Mouse (Mus musculus) liver, postnatal 0 days (tissue): ENCODE results near the gene Tbc1d20.

Experiments used
- CTCF ChIP-seq: sonication (generic); IDR thresholded peaks from 2 replicates; pipeline ENCODE4 v1.5.1; 2016; ENCODE audit warnings: antibody characterized with exemption, low read depth
- EP300 ChIP-seq: IDR thresholded peaks from 2 replicates; pipeline ENCODE4 v1.6.1; 2016; ENCODE audit warnings: antibody characterized with exemption, low read depth, mild to moderate bottlenecking

DNA sequence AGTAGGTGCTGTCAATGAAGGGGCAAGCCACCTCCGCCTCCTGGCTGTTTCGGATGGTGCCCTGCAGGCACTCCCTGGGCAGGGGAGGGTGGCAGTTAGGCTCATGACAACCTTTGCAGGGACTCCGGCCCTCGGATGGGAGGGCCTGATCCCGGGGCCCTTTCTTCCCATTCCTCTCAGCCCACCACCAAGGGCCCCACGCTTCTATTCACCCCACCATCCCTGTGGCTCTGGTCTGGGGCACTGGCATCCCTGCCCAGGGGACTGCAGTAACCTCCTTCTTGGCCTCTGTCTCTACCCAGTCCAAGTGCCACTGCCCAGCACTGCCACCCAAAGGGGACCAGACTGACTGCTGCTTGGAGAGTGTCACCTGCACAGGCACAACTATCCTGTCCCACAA is 28.6 kb downstream of the Tbc1d20 start:
- TF ChIP-seq CTCF (no peak), EP300 (no peak)
